Mouse (Mus musculus): ENCODE measurements around the gene Olfr729. TPM values are rescaled to one million over a fixed set of nuclear protein-coding genes. Genes with fewer than 3 reads are reported as not detected.

The Olfr729 gene
- not detected in 2 replicates for polyA plus RNA-seq (2015; fragmentation: Nextera tagmentation; extraction: Ambion mirVana)

- H3K27ac ChIP-seq (ENCODE audit: low read depth) = no peak within 1 kb of the TSS
- no peaks in the 10 kb centered on the region for H3K4me1 ChIP-seq (ENCODE audit: insufficient read depth)
- no peak within 1 kb of the TSS for H3K4me2 ChIP-seq (ENCODE audit: low read depth, low read length)
- no peak within 1 kb of the TSS for H3K9ac ChIP-seq (replicated peaks)
- no peak for ATAC-seq
- H3K9me3 ChIP-seq (ENCODE audit: low read length) = no peaks in the 10 kb centered on the region
- no peaks in the 10 kb centered on the region for H3K36me3 ChIP-seq (replicated peaks; ENCODE audit: insufficient read depth, low read length)
- no peak within 1 kb of the TSS for H3K4me3 ChIP-seq (ENCODE audit: low read depth, low read length)
- no peaks in the 10 kb centered on the region for H3K27me3 ChIP-seq (ENCODE audit: insufficient read depth, low read length)
- DNase-seq = no peak
- TF ChIP-seq EP300 (IDR thresholded peaks at IDR 0.05; ENCODE audit: low read depth) (no peak), CTCF (IDR thresholded peaks at IDR 0.05; ENCODE audit: low read depth) (no peak)
Observed at GRCm38 (mm10) chr14:50152810-50153209, at the start of gene Olfr729. Gene Olfr729 (minus strand): TSS chr14:50152910.

- DNase-seq (no peak), ATAC-seq (no peak)
- WGBS (ENCODE audit: insufficient replicate concordance) = 43% methylated on average over 1 of the region's 1 CpGs
- no peaks in the 10 kb centered on the region for H3K36me3 ChIP-seq (replicated peaks; ENCODE audit: insufficient read depth, low read length)
- H3K9ac ChIP-seq (replicated peaks) = no peak within 1 kb of the TSS
- TF ChIP-seq EP300 (IDR thresholded peaks at IDR 0.05; ENCODE audit: low read depth) = no peak
- TF ChIP-seq CTCF (IDR thresholded peaks at IDR 0.05; ENCODE audit: low read depth) = no peak
- H3K9me3 ChIP-seq (ENCODE audit: low read length) = no peaks in the 10 kb centered on the region
- no peaks in the 10 kb centered on the region for H3K27me3 ChIP-seq (ENCODE audit: insufficient read depth, low read length)
- H3K27ac ChIP-seq (ENCODE audit: low read depth) = no peak within 1 kb of the TSS
- H3K4me3 ChIP-seq (ENCODE audit: low read depth, low read length) = no peak within 1 kb of the TSS
- H3K4me1 ChIP-seq (ENCODE audit: insufficient read depth) = no peaks in the 10 kb centered on the region
- H3K4me2 ChIP-seq (ENCODE audit: low read depth, low read length) = no peak within 1 kb of the TSS
Observed at GRCm38 (mm10) chr14:50188098-50188497, 35.4 kb upstream of the Olfr729 start, which contains the start of gene Olfr730. Gene Olfr730 (minus strand): TSS chr14:50188198.

DNA sequence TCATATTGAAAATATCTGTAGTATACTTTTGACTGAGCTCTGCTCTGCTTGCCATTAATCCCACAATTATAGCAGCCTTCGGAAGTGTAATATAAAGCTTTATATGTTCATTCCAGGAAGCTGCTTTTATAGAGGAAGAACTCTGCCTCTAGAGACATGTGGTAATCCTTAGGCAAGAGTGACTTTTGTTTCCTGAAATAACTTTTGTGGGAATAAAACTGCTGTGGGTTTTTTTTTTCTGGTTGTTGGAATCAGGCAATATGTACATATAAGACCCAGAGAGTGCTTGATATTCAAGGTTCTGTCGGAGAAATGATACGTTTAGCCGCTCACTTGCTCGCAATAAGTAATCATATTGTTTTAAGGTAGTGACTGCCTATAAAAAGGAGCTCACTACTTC, 10.1 kb downstream of the Olfr729 start, which contains the start of gene Olfr728:
Gene Olfr728, minus strand, starts transcription at position 101 of the 400 bp plus-strand sequence.
- H3K4me2 ChIP-seq (ENCODE audit: low read depth, low read length) = no peak within 1 kb of the TSS
- H3K9me3 ChIP-seq (ENCODE audit: low read length) = no peaks in the 10 kb centered on the region
- H3K9ac ChIP-seq (replicated peaks) = no peak within 1 kb of the TSS
- no peak within 1 kb of the TSS for H3K27ac ChIP-seq (ENCODE audit: low read depth)
- ATAC-seq = no peak
- no peak for DNase-seq
- no peaks in the 10 kb centered on the region for H3K27me3 ChIP-seq (ENCODE audit: insufficient read depth, low read length)
- no peaks in the 10 kb centered on the region for H3K4me1 ChIP-seq (ENCODE audit: insufficient read depth)
- 85% methylated on average over 5 of the region's 5 CpGs for WGBS (ENCODE audit: insufficient replicate concordance)
- H3K36me3 ChIP-seq (replicated peaks; ENCODE audit: insufficient read depth, low read length) = no peaks in the 10 kb centered on the region
- H3K4me3 ChIP-seq (ENCODE audit: low read depth, low read length) = no peak within 1 kb of the TSS
- TF ChIP-seq EP300 (IDR thresholded peaks at IDR 0.05; ENCODE audit: low read depth) (no peak), CTCF (IDR thresholded peaks at IDR 0.05; ENCODE audit: low read depth) (no peak)

DNA sequence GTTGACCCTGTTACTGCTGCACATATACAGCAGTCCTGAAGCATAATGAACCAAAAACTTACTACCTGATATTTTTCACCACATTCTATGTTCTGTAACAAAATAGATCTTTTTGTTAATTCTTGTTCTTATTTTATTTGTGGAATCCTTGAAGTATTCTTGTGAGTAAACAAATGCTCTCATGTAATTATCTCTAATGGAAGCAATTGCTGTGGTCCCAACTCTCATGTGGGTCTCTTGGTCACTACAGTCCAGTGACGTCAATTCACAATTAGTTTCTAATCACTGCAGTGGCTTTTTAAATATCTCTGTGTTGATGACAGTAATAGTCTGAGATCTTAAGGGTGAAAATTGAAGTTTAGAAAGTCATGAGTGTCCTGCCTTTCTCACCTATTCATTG, 29.8 kb downstream of the Olfr729 start, which contains the start of gene Olfr727:
Gene Olfr727, plus strand, starts transcription at position 301 of the 400 bp plus-strand sequence.
- Histone ChIP-seq H3K4me3 (ENCODE audit: low read depth, low read length) (no peak within 1 kb of the TSS), H3K9ac (replicated peaks) (no peak within 1 kb of the TSS), H3K4me2 (ENCODE audit: low read depth, low read length) (no peak within 1 kb of the TSS), H3K9me3 (ENCODE audit: low read length) (no peaks in the 10 kb centered on the region), H3K4me1 (ENCODE audit: insufficient read depth) (no peaks in the 10 kb centered on the region), H3K36me3 (replicated peaks; ENCODE audit: insufficient read depth, low read length) (no peaks in the 10 kb centered on the region), H3K27me3 (ENCODE audit: insufficient read depth, low read length) (no peaks in the 10 kb centered on the region), H3K27ac (ENCODE audit: low read depth) (no peak within 1 kb of the TSS)
- ATAC-seq (no peak), DNase-seq (no peak)
- 83% methylated on average over 1 of the region's 1 CpGs for WGBS (ENCODE audit: insufficient replicate concordance)
- no peak for TF ChIP-seq EP300 (IDR thresholded peaks at IDR 0.05; ENCODE audit: low read depth)
- no peak for TF ChIP-seq CTCF (IDR thresholded peaks at IDR 0.05; ENCODE audit: low read depth)

Other genes starting within 250 kb of the Olfr729 start
- not detected in 2 replicates for gene Olfr723, start 221.1 kb downstream of the Olfr729 start, polyA plus RNA-seq (2015; fragmentation: Nextera tagmentation; extraction: Ambion mirVana)
- not detected in 2 replicates for gene Olfr724, start 189.6 kb downstream of the Olfr729 start, polyA plus RNA-seq (2015; fragmentation: Nextera tagmentation; extraction: Ambion mirVana)
- not detected in 2 replicates for gene Olfr725, start 112.5 kb downstream of the Olfr729 start, polyA plus RNA-seq (2015; fragmentation: Nextera tagmentation; extraction: Ambion mirVana)
- not detected in 2 replicates for gene Olfr726, start 62.0 kb downstream of the Olfr729 start, polyA plus RNA-seq (2015; fragmentation: Nextera tagmentation; extraction: Ambion mirVana)
- not detected in 2 replicates for gene Olfr727, start 29.7 kb downstream of the Olfr729 start, polyA plus RNA-seq (2015; fragmentation: Nextera tagmentation; extraction: Ambion mirVana)
- not detected in 2 replicates for gene Olfr728, start 10.2 kb downstream of the Olfr729 start, polyA plus RNA-seq (2015; fragmentation: Nextera tagmentation; extraction: Ambion mirVana)
- not detected in 2 replicates for gene Olfr730, start 35.3 kb upstream of the Olfr729 start, polyA plus RNA-seq (2015; fragmentation: Nextera tagmentation; extraction: Ambion mirVana)
- not detected in 2 replicates for gene Olfr731, start 89.0 kb upstream of the Olfr729 start, polyA plus RNA-seq (2015; fragmentation: Nextera tagmentation; extraction: Ambion mirVana)
- not detected in 2 replicates for gene Olfr732, start 131.3 kb upstream of the Olfr729 start, polyA plus RNA-seq (2015; fragmentation: Nextera tagmentation; extraction: Ambion mirVana)
- gene Olfr733, start 148.6 kb upstream of the Olfr729 start, polyA plus RNA-seq (2015; fragmentation: Nextera tagmentation; extraction: Ambion mirVana) = not detected in 2 replicates
- not detected in 2 replicates for gene Olfr734, start 173.9 kb upstream of the Olfr729 start, polyA plus RNA-seq (2015; fragmentation: Nextera tagmentation; extraction: Ambion mirVana)
- 0.04 TPM in 1 of 2 replicates, not detected in the other for gene Olfr735, start 196.0 kb upstream of the Olfr729 start, polyA plus RNA-seq (2015; fragmentation: Nextera tagmentation; extraction: Ambion mirVana)
- 0.20 and 0.27 TPM in 2 replicates for gene Tlr11, start 205.0 kb upstream of the Olfr729 start, polyA plus RNA-seq (2015; fragmentation: Nextera tagmentation; extraction: Ambion mirVana)
- not detected in 2 replicates for gene Olfr736, start 228.3 kb upstream of the Olfr729 start, polyA plus RNA-seq (2015; fragmentation: Nextera tagmentation; extraction: Ambion mirVana)

Data from liver, postnatal 0 days (tissue).